Mouse (Mus musculus) CD4-positive, CD25-positive, alpha-beta regulatory T cell (primary cell): Measurements from ENCODE around the gene Pirt. TPM values are rescaled to one million over a fixed set of nuclear protein-coding genes. Genes with fewer than 3 reads are reported as not detected.

Experiments used
- polyA plus RNA-seq: library from polyadenylated mRNA; unstranded; fragments of 100-300 nt; shearing (Covaris generic); gene quantifications from one replicate; pipeline ENCODE4 v1.2.1, GENCODE M21; 2017

The Pirt gene
- not detected for polyA plus RNA-seq

GRCm38 (mm10) chr11:66911811-66912210 is at the start of gene Pirt:
Pirt (plus strand) TSS chr11:66911981.

GRCm38 (mm10) chr11:66956303-66956702 is 44.5 kb downstream of the Pirt start, which contains the start of gene Tmem238l:
Tmem238l (plus strand) TSS chr11:66956638.

Other genes starting within 250 kb of the Pirt start
- not detected for gene Tmem238l, start 44.7 kb downstream of the Pirt start, polyA plus RNA-seq
- gene Tmem220, start 113.2 kb downstream of the Pirt start, polyA plus RNA-seq, result 1.1 TPM
- 52.7 TPM for gene Adprm, start 140.6 kb downstream of the Pirt start, polyA plus RNA-seq
- gene Sco1, start 140.7 kb downstream of the Pirt start, polyA plus RNA-seq, result 11.7 TPM
- 0.14 TPM for gene Myh3, start 166.3 kb downstream of the Pirt start, polyA plus RNA-seq